Mouse (Mus musculus): ENCODE results near the gene BC147527. TPM values are rescaled to one million over a fixed set of nuclear protein-coding genes. Genes with fewer than 3 reads are reported as not detected.
"Not testable (repeated sequence)": the region's sequence is repeated elsewhere in the genome, so short reads cannot be mapped to it uniquely, and the experiment has no call there.

The BC147527 gene
- 0.11 and 0.15 TPM in 2 replicates for polyA plus RNA-seq (2014; fragmentation: Nextera tagmentation; extraction: Ambion mirVana)

- no peak within 1 kb of the TSS for H3K9ac ChIP-seq
- ATAC-seq (ENCODE audit: insufficient read depth) (no peak), DNase-seq (no peak)
- no peaks in the 10 kb centered on the region for H3K9me3 ChIP-seq (ENCODE audit: low read depth, low read length)
- H3K36me3 ChIP-seq (ENCODE audit: insufficient read depth), result no peaks in the 10 kb centered on the region
- no peak for TF ChIP-seq CTCF (IDR thresholded peaks at IDR 0.05; ENCODE audit: low read depth)
- WGBS, result 45% methylated on average over 2 of the region's 2 CpGs
- H3K4me2 ChIP-seq, result no peak within 1 kb of the TSS
- no peaks in the 10 kb centered on the region for H3K4me1 ChIP-seq (ENCODE audit: insufficient read depth)
- no peak within 1 kb of the TSS for H3K27ac ChIP-seq (ENCODE audit: low read depth)
- no peaks in the 10 kb centered on the region for H3K27me3 ChIP-seq (ENCODE audit: insufficient read depth, low read length)
- H3K4me3 ChIP-seq (ENCODE audit: low read depth, low read length), result no peak within 1 kb of the TSS
Measured at GRCm38 (mm10) chr13:120299991-120300442, at the start of gene BC147527. BC147527 (plus strand) TSS chr13:120300392.

DNA sequence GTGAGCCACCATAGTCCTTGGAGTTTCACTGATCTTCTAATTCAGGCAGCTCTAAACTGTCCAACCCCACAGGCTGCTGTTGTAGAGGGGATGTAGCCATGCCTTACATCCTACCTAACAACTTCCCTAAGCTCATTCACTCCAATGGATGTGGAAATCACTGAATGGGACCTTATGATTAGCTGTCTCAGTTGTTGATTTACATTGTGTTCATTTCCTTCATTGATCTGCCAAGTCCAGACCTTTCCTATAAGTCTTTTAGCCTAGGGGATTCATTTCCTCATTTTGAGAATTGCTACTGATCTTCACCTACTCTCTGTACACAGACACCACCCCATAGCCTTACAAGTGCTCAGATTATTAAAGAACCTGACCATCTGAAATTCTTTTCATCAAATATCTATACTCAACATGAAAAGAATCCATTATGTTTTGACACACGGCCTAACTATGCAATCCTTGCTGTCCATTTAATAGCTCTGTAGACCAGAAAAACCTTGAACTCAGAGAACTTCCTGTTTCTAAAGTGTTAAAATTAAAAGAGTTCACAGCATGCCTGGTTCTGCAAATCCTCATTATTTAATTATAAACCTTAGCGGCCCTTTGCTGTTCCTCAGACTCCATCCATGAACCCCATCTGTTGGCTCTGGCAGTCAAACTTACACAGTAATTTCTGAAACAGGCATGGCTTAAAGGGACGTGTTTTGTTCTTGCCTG is 48.8 kb upstream of the BC147527 start:
- H3K4me1 ChIP-seq (ENCODE audit: insufficient read depth); H3K27ac ChIP-seq (ENCODE audit: low read depth); H3K36me3 ChIP-seq (ENCODE audit: insufficient read depth); H3K27me3 ChIP-seq (ENCODE audit: insufficient read depth, low read length); H3K4me2 ChIP-seq; H3K4me3 ChIP-seq (ENCODE audit: low read depth, low read length); ATAC-seq (ENCODE audit: insufficient read depth); H3K9me3 ChIP-seq (ENCODE audit: low read depth, low read length); DNase-seq; H3K9ac ChIP-seq: not testable (repeated sequence)
- WGBS, result 71% methylated on average over 2 of the region's 3 CpGs

DNA sequence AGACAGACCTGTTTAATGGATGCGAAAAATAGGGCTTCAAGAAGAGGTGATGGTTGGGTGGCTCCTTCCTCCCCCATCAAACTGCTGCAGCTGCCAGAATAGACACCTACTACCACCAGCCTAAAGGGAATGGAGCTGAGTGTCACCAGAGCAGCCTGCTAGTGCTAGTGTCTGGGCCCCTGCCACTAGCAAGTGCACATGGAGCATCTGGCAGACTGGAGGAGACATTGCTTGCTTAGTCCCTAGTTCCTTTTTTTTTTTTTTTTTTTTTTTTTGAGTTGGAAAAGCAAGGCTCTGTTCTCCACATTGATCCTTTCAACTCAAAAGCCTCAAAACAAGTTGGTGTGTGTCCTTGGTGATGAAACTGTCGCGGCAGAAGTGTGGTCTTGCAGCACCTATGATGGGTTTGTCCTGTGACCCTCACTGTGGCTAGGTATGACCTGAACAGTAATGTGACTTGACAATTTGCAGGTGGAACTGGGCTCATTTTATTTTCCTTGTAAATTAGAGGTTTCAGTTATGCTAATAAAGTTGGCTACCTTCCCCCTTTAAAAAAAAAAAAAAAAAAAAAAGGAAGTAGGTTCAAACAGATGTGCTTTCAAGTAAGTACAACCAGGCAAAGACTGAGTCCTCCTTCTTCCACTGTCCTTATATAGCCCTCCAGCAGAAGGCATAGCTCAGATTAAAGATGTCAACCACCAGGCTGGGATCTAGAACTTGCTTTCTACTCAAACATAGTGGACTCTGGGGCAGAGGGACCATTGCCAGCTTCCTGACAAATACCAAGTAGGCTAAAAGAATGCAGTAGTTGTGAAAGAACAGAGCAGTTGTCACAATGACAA is 41.2 kb upstream of the BC147527 start:
- ATAC-seq (ENCODE audit: insufficient read depth); H3K4me1 ChIP-seq (ENCODE audit: insufficient read depth); H3K4me3 ChIP-seq (ENCODE audit: low read depth, low read length); H3K9me3 ChIP-seq (ENCODE audit: low read depth, low read length); DNase-seq; H3K27ac ChIP-seq (ENCODE audit: low read depth); H3K36me3 ChIP-seq (ENCODE audit: insufficient read depth); H3K9ac ChIP-seq; H3K4me2 ChIP-seq; H3K27me3 ChIP-seq (ENCODE audit: insufficient read depth, low read length): not testable (repeated sequence)
- WGBS, result 93% methylated on average over 3 of the region's 3 CpGs

GRCm38 (mm10) chr13:120259718-120260117 is 40.5 kb upstream of the BC147527 start:
- not testable (repeated sequence) for H3K9me3 ChIP-seq (ENCODE audit: low read depth, low read length); H3K9ac ChIP-seq; H3K4me2 ChIP-seq; H3K36me3 ChIP-seq (ENCODE audit: insufficient read depth); H3K4me1 ChIP-seq (ENCODE audit: insufficient read depth); DNase-seq; H3K27me3 ChIP-seq (ENCODE audit: insufficient read depth, low read length); H3K4me3 ChIP-seq (ENCODE audit: low read depth, low read length); H3K27ac ChIP-seq (ENCODE audit: low read depth); ATAC-seq (ENCODE audit: insufficient read depth)
- WGBS, result 64% methylated on average over 3 of the region's 3 CpGs

DNA sequence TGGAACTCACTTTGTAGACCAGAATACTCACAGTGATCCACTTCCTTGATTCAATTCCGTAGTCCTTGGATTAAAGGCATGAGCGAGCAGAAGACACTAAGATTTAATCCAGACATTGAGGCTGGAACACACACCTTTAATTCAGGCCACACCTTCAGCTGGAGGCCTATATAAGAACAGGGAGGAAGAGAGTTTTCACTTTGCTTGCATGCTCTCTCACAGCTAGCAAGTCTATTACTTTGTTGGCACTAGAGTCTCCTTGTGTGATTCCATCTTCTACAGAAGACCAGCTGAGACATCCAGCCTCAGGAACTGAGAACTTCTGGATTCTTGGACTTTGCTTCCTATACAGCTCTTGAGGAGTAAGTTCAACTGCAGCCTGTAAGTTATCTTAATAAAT is 37.3 kb upstream of the BC147527 start, which contains the start of gene AF067061:
TSS of gene AF067061 (plus strand) at position 245 of the 400 bp plus-strand sequence.
- H3K36me3 ChIP-seq (ENCODE audit: insufficient read depth); H3K9ac ChIP-seq; H3K4me2 ChIP-seq; ATAC-seq (ENCODE audit: insufficient read depth); H3K9me3 ChIP-seq (ENCODE audit: low read depth, low read length); H3K4me3 ChIP-seq (ENCODE audit: low read depth, low read length); H3K4me1 ChIP-seq (ENCODE audit: insufficient read depth); H3K27me3 ChIP-seq (ENCODE audit: insufficient read depth, low read length); H3K27ac ChIP-seq (ENCODE audit: low read depth); DNase-seq: not testable (repeated sequence)
- 81% methylated on average over 2 of the region's 2 CpGs for WGBS

DNA sequence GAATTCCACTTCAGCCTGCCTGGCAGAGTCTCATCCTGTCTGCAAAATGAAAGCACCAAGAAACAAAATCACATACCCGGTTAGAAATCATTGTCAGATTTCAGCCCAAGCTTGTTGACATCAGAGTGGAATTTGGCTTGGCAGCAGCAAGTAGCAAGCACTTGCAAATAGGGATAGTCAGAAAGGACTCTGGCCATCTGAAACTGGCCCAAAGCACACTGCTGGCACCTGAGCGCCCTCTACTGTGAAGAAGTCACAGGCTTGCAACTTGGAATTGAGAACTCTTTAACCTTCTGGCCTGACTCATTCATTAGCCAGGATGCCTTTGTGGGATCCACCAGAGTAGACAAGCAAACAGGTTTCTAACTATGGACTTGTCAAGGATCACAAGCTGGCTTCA is 22.4 kb upstream of the BC147527 start:
- ATAC-seq (ENCODE audit: insufficient read depth); H3K9ac ChIP-seq; DNase-seq; H3K9me3 ChIP-seq (ENCODE audit: low read depth, low read length); H3K4me3 ChIP-seq (ENCODE audit: low read depth, low read length); H3K4me1 ChIP-seq (ENCODE audit: insufficient read depth); H3K36me3 ChIP-seq (ENCODE audit: insufficient read depth); H3K4me2 ChIP-seq; H3K27me3 ChIP-seq (ENCODE audit: insufficient read depth, low read length); H3K27ac ChIP-seq (ENCODE audit: low read depth): not testable (repeated sequence)
- 24% methylated on average over 2 of the region's 2 CpGs for WGBS

GRCm38 (mm10) chr13:120278784-120279183 is 21.4 kb upstream of the BC147527 start:
- no peaks in the 10 kb centered on the region for H3K36me3 ChIP-seq (ENCODE audit: insufficient read depth)
- ATAC-seq (ENCODE audit: insufficient read depth), result no peak
- WGBS, result 86% methylated on average over 9 of the region's 9 CpGs
- no peak overlapping the region for H3K27ac ChIP-seq (ENCODE audit: low read depth)
- H3K4me2 ChIP-seq, result no peak overlapping the region
- TF ChIP-seq CTCF (IDR thresholded peaks at IDR 0.05; ENCODE audit: low read depth), result no peak
- no peaks in the 10 kb centered on the region for H3K27me3 ChIP-seq (ENCODE audit: insufficient read depth, low read length)
- H3K4me3 ChIP-seq (ENCODE audit: low read depth, low read length), result no peak overlapping the region
- H3K4me1 ChIP-seq (ENCODE audit: insufficient read depth), result no peaks in the 10 kb centered on the region
- no peaks in the 10 kb centered on the region for H3K9me3 ChIP-seq (ENCODE audit: low read depth, low read length)
- no peak overlapping the region for H3K9ac ChIP-seq
- DNase-seq, result no peak
